Mouse (Mus musculus) olfactory bulb, adult 2 months (tissue): Measurements from ENCODE around the gene Chd5.
A peak's percentile ranks its signal among the peaks of the same experiment; 100 is the strongest.

Experiments used
- CTCF ChIP-seq: fragments of 200-500 bp; IDR thresholded peaks from 2 replicates; pipeline ENCODE4 v1.5.1; 2012; ENCODE audit warnings: low read depth, mild to moderate bottlenecking, low read length, moderate library complexity; ENCODE audit not compliant: insufficient read depth
- POLR2A ChIP-seq: fragments of 200-500 bp; IDR thresholded peaks from 2 replicates; pipeline ENCODE4 v1.6.1; 2012; ENCODE audit warnings: mild to moderate bottlenecking, low read depth, low read length, moderate library complexity; ENCODE audit not compliant: insufficient read depth

DNA sequence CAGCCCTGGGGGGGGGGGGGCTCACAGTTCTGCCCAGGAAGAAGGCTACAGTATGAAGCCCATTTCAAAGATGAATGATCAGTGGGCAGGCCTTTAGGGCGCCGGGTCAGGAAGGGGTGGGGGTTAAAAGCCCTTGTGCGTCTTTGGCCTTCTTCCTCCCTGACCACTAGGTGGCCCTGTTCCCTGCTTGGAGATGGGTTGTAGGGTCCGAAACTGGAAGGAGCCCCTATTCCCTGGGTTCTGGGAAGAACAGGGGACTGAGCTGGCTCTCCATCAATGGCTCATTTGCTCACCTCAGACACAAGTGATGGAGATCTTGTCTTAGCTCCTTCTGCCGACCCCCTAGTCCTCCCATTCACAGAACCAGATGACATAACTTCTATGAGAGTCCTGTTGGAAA is 4.8 kb downstream of the Chd5 start:
- peak; percentile 67 for TF ChIP-seq CTCF
- TF ChIP-seq POLR2A: no peak
